Mouse (Mus musculus) lung, embryonic 16.5 days (tissue): ENCODE results near the gene Aar2. TPM values are rescaled to one million over a fixed set of nuclear protein-coding genes. Genes with fewer than 3 reads are reported as not detected.
A peak's percentile ranks its signal among the peaks of the same experiment; 100 is the strongest.
"Not testable (repeated sequence)": the region's sequence is repeated elsewhere in the genome, so short reads cannot be mapped to it uniquely, and the experiment has no call there.

Experiments used
- ATAC-seq: fragments of 200-750 bp; cut with Nextera tagmentation; 2 replicates; pipeline ENCODE4 v1.8.0; 2017; ENCODE audit warnings: low read depth, mild to moderate bottlenecking, moderate library complexity
- H3K27ac ChIP-seq: fragments of 300-500 bp; sonication (generic); 2 replicates; pipeline ENCODE4 v1.5.1; 2014; ENCODE audit warnings: mild to moderate bottlenecking, control low read depth, low read length
- H3K27me3 ChIP-seq: fragments of 300-500 bp; sonication (generic); 2 replicates; pipeline ENCODE4 v1.6.1; 2014; ENCODE audit warnings: low read depth, low read length, mixed read lengths; ENCODE audit not compliant: control insufficient read depth, insufficient read depth
- H3K36me3 ChIP-seq: fragments of 300-500 bp; sonication (generic); 2 replicates; pipeline ENCODE4 v1.6.1; 2014; ENCODE audit warnings: low read length; ENCODE audit not compliant: control insufficient read depth, insufficient read depth
- H3K4me1 ChIP-seq: fragments of 300-500 bp; sonication (generic); replicated peaks from 2 replicates; pipeline ENCODE4 v1.6.1; 2014; ENCODE audit warnings: low read length, mixed read lengths; ENCODE audit not compliant: control insufficient read depth, insufficient read depth
- H3K4me2 ChIP-seq: fragments of 300-500 bp; sonication (generic); 2 replicates; pipeline ENCODE4 v1.6.1; 2014; ENCODE audit warnings: low read depth, low read length, control low read depth
- H3K4me3 ChIP-seq: fragments of 300-500 bp; sonication (generic); 2 replicates; pipeline ENCODE4 v1.5.1; 2014; ENCODE audit warnings: mild to moderate bottlenecking, low read length, control low read depth
- H3K9ac ChIP-seq: fragments of 300-500 bp; sonication (generic); 2 replicates; pipeline ENCODE4 v1.6.1; 2014; ENCODE audit warnings: low read length, control low read depth
- H3K9me3 ChIP-seq: fragments of 300-500 bp; sonication (generic); 2 replicates; pipeline ENCODE4 v1.6.1; 2016; ENCODE audit warnings: low read length; ENCODE audit not compliant: control insufficient read depth
- WGBS: fragments of 180-500 bp; shearing (Covaris S2); extraction: QIAGEN DNeasy Blood & Tissue Kit; methylation state at CpG from one replicate; pipeline ENCODE4 v1.1.7; 2014; 5-methylcytosine and 5-hydroxymethylcytosine counted together
- polyA plus RNA-seq: library from polyadenylated mRNA; unstranded; fragments of >200 nt; fragmentation: Nextera tagmentation; extraction: Ambion mirVana; gene quantifications from 2 replicates; pipeline ENCODE4 v1.2.1, GENCODE M21; 2015

Gene Aar2
- 31.0 and 32.1 TPM in 2 replicates for polyA plus RNA-seq

- no peaks in the 10 kb centered on the region for H3K9me3 ChIP-seq
- peaks cover 8% of the 10 kb centered on the region for H3K4me1 ChIP-seq
- peak; percentile 64; the same call in 1 of the 2 replicates for ATAC-seq
- peak within 1 kb of the TSS; percentile 87 for H3K9ac ChIP-seq
- 0 out of 2 replicates have a peak, but pooled peaks cover 1% of the 10 kb centered on the region for H3K36me3 ChIP-seq
- peak within 1 kb of the TSS; percentile 61 for H3K27ac ChIP-seq
- 5% methylated on average over 36 of the region's 39 CpGs for WGBS
- H3K4me3 ChIP-seq, result peak within 1 kb of the TSS; percentile 83
- H3K27me3 ChIP-seq, result no peaks in the 10 kb centered on the region
- H3K4me2 ChIP-seq, result peak within 1 kb of the TSS; percentile 58
These were observed at the start of gene Aar2 for GRCm38 (mm10) chr2:156547123-156547891. TSS of gene Aar2 (plus strand) at chr2:156547584.

GRCm38 (mm10) chr2:156497915-156498314 lies 49.5 kb upstream of the Aar2 start:
- no peak for ATAC-seq
- 38% methylated on average over 5 of the region's 5 CpGs for WGBS

GRCm38 (mm10) chr2:156501025-156501424 lies 46.4 kb upstream of the Aar2 start:
- Histone ChIP-seq H3K4me1 (peaks cover 7% of the 10 kb centered on the region), H3K27me3 (no peaks in the 10 kb centered on the region), H3K9ac (no peak overlapping the region), H3K27ac (no peak overlapping the region), H3K4me3 (no peak overlapping the region), H3K4me2 (no peak overlapping the region), H3K9me3 (no peaks in the 10 kb centered on the region), H3K36me3 (no peaks in the 10 kb centered on the region)
- ATAC-seq, result no peak
- WGBS, result 79% methylated on average over 1 of the region's 1 CpGs

More at GRCm38 (mm10) chr2:156497915-156498314, 49.5 kb upstream of the Aar2 start:
- Histone ChIP-seq H3K4me1 (no peaks in the 10 kb centered on the region), H3K27me3 (no peaks in the 10 kb centered on the region), H3K4me2 (no peak overlapping the region), H3K4me3 (no peak overlapping the region), H3K27ac (no peak overlapping the region), H3K9me3 (no peaks in the 10 kb centered on the region), H3K9ac (no peak overlapping the region), H3K36me3 (no peaks in the 10 kb centered on the region)

GRCm38 (mm10) chr2:156505533-156505932 lies 41.9 kb upstream of the Aar2 start:
- Histone ChIP-seq H3K4me3 (no peak overlapping the region), H3K36me3 (no peaks in the 10 kb centered on the region), H3K4me2 (no peak overlapping the region), H3K27ac (no peak overlapping the region), H3K4me1 (peaks cover 7% of the 10 kb centered on the region), H3K9ac (no peak overlapping the region), H3K9me3 (no peaks in the 10 kb centered on the region), H3K27me3 (no peaks in the 10 kb centered on the region)
- 58% methylated on average over 13 of the region's 13 CpGs for WGBS
- ATAC-seq, result peak; percentile 94

- H3K4me3 ChIP-seq, result no peak overlapping the region
These were observed 35.4 kb upstream of the Aar2 start for GRCm38 (mm10) chr2:156512028-156512427.

GRCm38 (mm10) chr2:156512561-156512960 lies 34.8 kb upstream of the Aar2 start:
- Histone ChIP-seq H3K27ac (no peak overlapping the region), H3K4me1 (no peaks in the 10 kb centered on the region), H3K9me3 (no peaks in the 10 kb centered on the region), H3K4me3 (no peak overlapping the region), H3K9ac (no peak overlapping the region), H3K27me3 (no peaks in the 10 kb centered on the region), H3K36me3 (peaks cover 6% of the 10 kb centered on the region; the same call in 1 of the 2 replicates), H3K4me2 (no peak overlapping the region)
- 77% methylated on average over 4 of the region's 6 CpGs for WGBS
- ATAC-seq, result no peak

More at GRCm38 (mm10) chr2:156512028-156512427, 35.4 kb upstream of the Aar2 start:
- 71% methylated on average over 7 of the region's 7 CpGs for WGBS
- H3K4me2 ChIP-seq, result no peak overlapping the region
- no peak overlapping the region for H3K9ac ChIP-seq
- H3K9me3 ChIP-seq, result no peaks in the 10 kb centered on the region
- H3K27ac ChIP-seq, result no peak overlapping the region
- no peak for ATAC-seq
- peaks cover 6% of the 10 kb centered on the region; the same call in 1 of the 2 replicates for H3K36me3 ChIP-seq
- no peaks in the 10 kb centered on the region for H3K27me3 ChIP-seq
- no peaks in the 10 kb centered on the region for H3K4me1 ChIP-seq

GRCm38 (mm10) chr2:156515102-156515501 lies 32.3 kb upstream of the Aar2 start:
- Histone ChIP-seq H3K4me2 (no peak overlapping the region), H3K27me3 (no peaks in the 10 kb centered on the region), H3K9ac (no peak overlapping the region), H3K4me3 (no peak overlapping the region), H3K36me3 (peaks cover 6% of the 10 kb centered on the region; the same call in 1 of the 2 replicates), H3K27ac (no peak overlapping the region), H3K9me3 (no peaks in the 10 kb centered on the region), H3K4me1 (no peaks in the 10 kb centered on the region)
- no peak for ATAC-seq
- WGBS, result 86% methylated on average over 9 of the region's 9 CpGs

- no peak overlapping the region for H3K27ac ChIP-seq
- no peaks in the 10 kb centered on the region for H3K4me1 ChIP-seq
- H3K9ac ChIP-seq, result no peak overlapping the region
- no peak overlapping the region for H3K4me2 ChIP-seq
- H3K9me3 ChIP-seq, result no peaks in the 10 kb centered on the region
- H3K4me3 ChIP-seq, result no peak overlapping the region
- 21% methylated on average over 7 of the region's 7 CpGs for whole genome bisulfite sequencing
- no peaks in the 10 kb centered on the region for H3K27me3 ChIP-seq
- H3K36me3 ChIP-seq, result peaks cover 6% of the 10 kb centered on the region; the same call in 1 of the 2 replicates
- peak; percentile 48; the same call in 1 of the 2 replicates for ATAC-seq
These were observed 31.7 kb upstream of the Aar2 start for GRCm38 (mm10) chr2:156515565-156516185.

- H3K27me3 ChIP-seq, H3K27ac ChIP-seq, H3K9ac ChIP-seq, H3K36me3 ChIP-seq, H3K9me3 ChIP-seq, H3K4me3 ChIP-seq, H3K4me1 ChIP-seq, H3K4me2 ChIP-seq: not testable (repeated sequence)
- peak; percentile 83 for ATAC-seq
- WGBS, result 69% methylated on average over 2 of the region's 2 CpGs
These were observed 30.7 kb upstream of the Aar2 start for GRCm38 (mm10) chr2:156516678-156517077.
